Mouse (Mus musculus) cortical plate, adult 2 months (tissue): ENCODE data around the gene Stag3. TPM values are rescaled to one million over a fixed set of nuclear protein-coding genes. Genes with fewer than 3 reads are reported as not detected.
A peak's percentile ranks its signal among the peaks of the same experiment; 100 is the strongest.

ENCODE experiments used
- H3K27ac ChIP-seq: fragments of 200-500 bp; 2 replicates; pipeline ENCODE4 v1.5.1; 2012; ENCODE audit warnings: low read length, control low read depth, inconsistent platforms; ENCODE audit not compliant: insufficient read depth
- H3K4me1 ChIP-seq: fragments of 200-500 bp; 2 replicates; pipeline ENCODE4 v1.6.1; 2011; ENCODE audit warnings: low read length; ENCODE audit not compliant: control insufficient read depth, insufficient read depth
- H3K4me3 ChIP-seq: fragments of 200-500 bp; 2 replicates; pipeline ENCODE4 v1.5.1; 2011; ENCODE audit warnings: mild to moderate bottlenecking, low read length, control low read depth; ENCODE audit not compliant: insufficient read depth
- CTCF ChIP-seq: fragments of 200-500 bp; IDR thresholded peaks from 2 replicates; pipeline ENCODE4 v1.5.1; 2011; ENCODE audit warnings: mild to moderate bottlenecking, control low read depth, low read length; ENCODE audit not compliant: insufficient read depth; ENCODE audit errors: extremely low read depth
- POLR2A ChIP-seq: fragments of 200-500 bp; IDR thresholded peaks from 2 replicates; pipeline ENCODE4 v1.6.1; 2011; ENCODE audit warnings: mild to moderate bottlenecking, low read length, control low read depth; ENCODE audit not compliant: insufficient read depth; ENCODE audit errors: extremely low read depth
- polyA plus RNA-seq: library from polyadenylated mRNA; depleted of rRNA; stranded (reverse); fragments of >200 nt; gene quantifications from 2 replicates; pipeline ENCODE4 v1.2.3, GENCODE M21; 2012; rRNA removed

The Stag3 gene
- 2.8 and 3.0 TPM in 2 replicates for polyA plus RNA-seq

- no peak for TF ChIP-seq CTCF
- no peak for TF ChIP-seq POLR2A
- H3K4me1 ChIP-seq, result no peaks in the 10 kb centered on the region
- H3K4me3 ChIP-seq, result peak within 1 kb of the TSS; percentile 16
- H3K27ac ChIP-seq, result no peak within 1 kb of the TSS
These were observed at the start of gene Stag3, which contains the start of the genes Gm43720 and Gpc2 for GRCm38 (mm10) chr5:138279585-138280424. Gene Stag3 (plus strand): TSS chr5:138280240. Gene Gm43720 (minus strand): TSS chr5:138279958. Gene Gpc2 (minus strand): TSS chr5:138280005.

GRCm38 (mm10) chr5:138233778-138234177, 46.3 kb upstream of the Stag3 start:
- no peak overlapping the region for H3K27ac ChIP-seq
- no peak overlapping the region for H3K4me3 ChIP-seq
- no peaks in the 10 kb centered on the region for H3K4me1 ChIP-seq
- TF ChIP-seq CTCF (no peak), POLR2A (no peak)

- Histone ChIP-seq H3K4me3 (no peak overlapping the region), H3K4me1 (no peaks in the 10 kb centered on the region), H3K27ac (no peak overlapping the region)
- TF ChIP-seq POLR2A (no peak), CTCF (no peak)
These were observed 45.8 kb upstream of the Stag3 start for GRCm38 (mm10) chr5:138234224-138234623.

- H3K4me1 ChIP-seq, result no peaks in the 10 kb centered on the region
- no peak for TF ChIP-seq CTCF
- no peak for TF ChIP-seq POLR2A
- no peak overlapping the region for H3K4me3 ChIP-seq
- no peak overlapping the region for H3K27ac ChIP-seq
These were observed 38.5 kb upstream of the Stag3 start for GRCm38 (mm10) chr5:138241511-138241910.

DNA sequence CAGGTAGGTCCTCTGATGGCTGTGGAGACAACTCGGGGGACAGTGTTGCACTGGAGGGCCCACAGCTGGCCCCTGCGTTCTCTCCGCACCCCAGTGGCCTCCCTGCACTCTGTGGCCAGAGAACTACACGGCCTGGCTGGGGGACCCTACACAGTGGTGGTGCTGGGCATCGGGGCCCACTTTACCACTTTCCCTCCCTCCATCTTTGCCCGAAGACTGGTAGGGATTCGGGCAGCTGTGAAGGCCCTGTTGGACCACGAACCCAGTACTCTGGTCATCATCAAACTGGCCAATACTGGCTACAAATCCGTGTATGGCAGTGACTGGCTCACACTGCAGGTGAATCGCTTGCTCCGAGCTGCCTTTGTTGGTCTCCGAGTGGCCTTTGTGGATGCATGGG, 28.9 kb upstream of the Stag3 start:
- no peak overlapping the region for H3K4me3 ChIP-seq
- no peak overlapping the region for H3K27ac ChIP-seq
- no peak for TF ChIP-seq POLR2A
- no peak for TF ChIP-seq CTCF
- no peaks in the 10 kb centered on the region; the same call in 1 of the 2 replicates for H3K4me1 ChIP-seq

DNA sequence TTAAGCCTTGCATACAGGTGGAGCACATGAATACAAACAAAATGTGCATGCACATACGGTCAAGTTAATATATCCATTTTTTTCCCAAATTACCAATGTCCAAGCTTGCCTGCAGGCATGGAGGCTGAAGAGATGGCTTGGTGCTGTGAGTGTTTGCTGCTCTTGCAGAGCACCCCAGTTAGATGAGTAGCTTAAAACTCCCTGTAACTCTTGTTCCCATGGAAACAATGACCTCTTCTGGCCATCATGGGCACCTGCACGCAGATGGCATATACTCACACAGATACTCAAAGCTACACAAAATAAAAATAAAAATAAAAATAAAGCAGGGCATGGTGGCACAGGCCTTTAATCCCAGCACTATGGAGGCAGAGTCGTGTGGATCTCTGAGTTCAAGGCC, 27.0 kb upstream of the Stag3 start:
- H3K4me1 ChIP-seq, result no peaks in the 10 kb centered on the region; the same call in 1 of the 2 replicates
- TF ChIP-seq CTCF, result no peak
- no peak for TF ChIP-seq POLR2A
- no peak overlapping the region for H3K4me3 ChIP-seq
- no peak overlapping the region for H3K27ac ChIP-seq

DNA sequence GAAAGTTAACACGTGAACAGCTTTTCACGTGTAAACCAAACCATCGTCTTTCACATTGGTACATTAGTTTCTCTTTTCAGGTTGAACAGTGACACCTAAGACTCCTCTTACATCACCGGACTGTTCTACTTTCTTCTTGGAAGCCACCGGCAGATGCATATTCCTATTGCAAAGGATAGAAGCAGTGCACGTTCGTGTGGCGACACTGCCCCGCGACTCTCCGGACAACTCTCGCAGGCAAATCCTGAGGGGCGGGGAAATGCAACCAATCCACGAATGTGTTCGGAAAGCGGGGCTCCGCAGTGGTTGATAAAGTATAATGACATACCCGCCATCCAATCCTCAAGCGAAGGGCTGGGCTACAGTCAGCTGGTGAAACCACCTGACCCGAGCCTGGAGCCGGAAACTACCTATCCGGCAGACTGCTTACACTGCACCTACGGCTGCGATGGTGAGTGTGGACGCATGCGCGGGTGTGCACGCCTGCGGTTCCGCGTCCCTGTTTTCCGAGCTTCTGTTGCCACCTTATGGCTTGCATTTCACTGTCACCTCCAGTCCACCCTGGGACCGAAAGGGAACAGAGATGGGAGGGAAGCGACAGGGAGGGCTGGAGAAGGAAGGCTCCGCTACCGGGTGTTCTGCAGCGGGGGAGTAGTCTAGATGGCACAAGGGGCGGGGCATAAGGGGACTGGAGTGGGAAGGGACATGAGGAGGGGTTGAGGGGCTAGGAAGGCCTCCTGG, 24.5 kb upstream of the Stag3 start, which contains the start of gene Lamtor4:
TSS of gene Lamtor4 (plus strand) at position 130 of the 741 bp plus-strand sequence.
- H3K4me3 ChIP-seq, result peak within 1 kb of the TSS; percentile 62
- TF ChIP-seq POLR2A (peak; percentile 96), CTCF (no peak)
- peak within 1 kb of the TSS; percentile 9 for H3K27ac ChIP-seq
- no peaks in the 10 kb centered on the region; the same call in 1 of the 2 replicates for H3K4me1 ChIP-seq

GRCm38 (mm10) chr5:138256094-138256467, 24.0 kb upstream of the Stag3 start:
- no peak for TF ChIP-seq CTCF
- no peak for TF ChIP-seq POLR2A
- Histone ChIP-seq H3K4me1 (no peaks in the 10 kb centered on the region; the same call in 1 of the 2 replicates), H3K27ac (peak overlapping the region; percentile 3), H3K4me3 (peak overlapping the region; percentile 62)

- no peak overlapping the region for H3K27ac ChIP-seq
- H3K4me3 ChIP-seq, result no peak overlapping the region; the same call in 1 of the 2 replicates
- TF ChIP-seq CTCF (no peak), POLR2A (no peak)
- no peaks in the 10 kb centered on the region; the same call in 1 of the 2 replicates for H3K4me1 ChIP-seq
These were observed 23.0 kb upstream of the Stag3 start for GRCm38 (mm10) chr5:138256966-138257584.
